Mouse (Mus musculus) liver, embryonic 16.5 days (tissue): Measurements from ENCODE around the gene Polr3c. TPM values are rescaled to one million over a fixed set of nuclear protein-coding genes. Genes with fewer than 3 reads are reported as not detected.

Experiments
- ATAC-seq: fragments of 200-750 bp; cut with Nextera tagmentation; 2 replicates; pipeline ENCODE4 v1.8.0; 2017; ENCODE audit warnings: low read depth, mild to moderate bottlenecking, moderate number of reproducible peaks, moderate library complexity
- H3K27ac ChIP-seq: fragments of 300-500 bp; sonication (generic); 2 replicates; pipeline ENCODE4 v1.5.1; 2014; ENCODE audit warnings: mild to moderate bottlenecking, low read length
- H3K27me3 ChIP-seq: fragments of 300-500 bp; sonication (generic); 2 replicates; pipeline ENCODE4 v1.6.1; 2014; ENCODE audit warnings: low read depth, low read length, mixed read lengths; ENCODE audit not compliant: control insufficient read depth, insufficient read depth
- H3K36me3 ChIP-seq: fragments of 300-500 bp; sonication (generic); 2 replicates; pipeline ENCODE4 v1.6.1; 2014; ENCODE audit warnings: mild to moderate bottlenecking; ENCODE audit not compliant: control insufficient read depth, insufficient read depth
- H3K4me1 ChIP-seq: fragments of 300-500 bp; sonication (generic); 2 replicates; pipeline ENCODE4 v1.6.1; 2014; ENCODE audit warnings: low read depth, low read length, mixed read lengths; ENCODE audit not compliant: control insufficient read depth
- H3K4me2 ChIP-seq: fragments of 300-500 bp; sonication (generic); 2 replicates; pipeline ENCODE4 v1.6.1; 2014; ENCODE audit warnings: low read depth, low read length, mixed read lengths
- H3K4me3 ChIP-seq: fragments of 300-500 bp; sonication (generic); 2 replicates; pipeline ENCODE4 v1.5.1; 2014; ENCODE audit warnings: low read depth, mild to moderate bottlenecking, low read length
- H3K9ac ChIP-seq: fragments of 300-500 bp; sonication (generic); 2 replicates; pipeline ENCODE4 v1.6.1; 2014; ENCODE audit warnings: low read depth, low read length
- H3K9me3 ChIP-seq: fragments of 300-500 bp; sonication (generic); replicated peaks from 2 replicates; pipeline ENCODE4 v1.6.1; 2016; ENCODE audit warnings: low read length; ENCODE audit not compliant: control insufficient read depth
- WGBS: fragments of 180-500 bp; shearing (Covaris S2); extraction: QIAGEN DNeasy Blood & Tissue Kit; methylation state at CpG from one replicate; pipeline ENCODE4 v1.1.7; 2014; ENCODE audit not compliant: insufficient replicate concordance; 5-methylcytosine and 5-hydroxymethylcytosine counted together
- polyA plus RNA-seq: library from polyadenylated mRNA; unstranded; fragments of >200 nt; fragmentation: Nextera tagmentation; extraction: Ambion mirVana; gene quantifications from 2 replicates; pipeline ENCODE4 v1.2.1, GENCODE M21; 2015

The Polr3c gene
- polyA plus RNA-seq = 19.4 and 19.5 TPM in 2 replicates

DNA sequence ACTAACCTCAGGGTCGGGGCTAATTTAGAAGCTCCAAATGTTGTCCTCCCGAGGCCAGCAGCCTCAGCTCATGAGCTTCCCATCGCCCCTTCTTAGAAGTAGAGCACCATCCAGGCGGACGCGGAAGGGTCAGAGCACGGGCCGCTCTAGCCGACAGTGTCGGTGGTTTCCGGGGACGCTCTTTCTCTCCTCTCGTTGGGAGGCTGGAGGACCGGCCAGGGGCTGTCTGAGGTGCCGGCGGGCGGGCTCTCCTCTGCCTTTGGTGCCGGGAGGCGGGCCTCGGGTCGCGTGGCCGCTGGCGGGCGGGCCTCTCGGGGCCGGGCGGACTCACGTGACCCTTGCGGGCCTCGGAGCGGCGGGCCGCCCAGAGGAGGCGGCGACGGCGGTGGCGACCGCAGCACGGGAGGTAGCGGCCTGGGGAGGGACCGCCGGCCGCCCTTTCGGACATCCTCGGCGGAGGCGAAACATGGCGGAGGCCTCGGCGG, at the start of gene Polr3c, which contains the start of gene Rnf115:
Polr3c (minus strand) TSS at position 286 of the 485 bp plus-strand sequence.
Rnf115 (plus strand) TSS at position 322 of the 485 bp plus-strand sequence.
- peaks cover 2% of the 10 kb centered on the region for H3K36me3 ChIP-seq
- peak within 1 kb of the TSS; percentile 80 for H3K4me2 ChIP-seq
- no peaks in the 10 kb centered on the region for H3K9me3 ChIP-seq
- peak within 1 kb of the TSS; percentile 95 for H3K4me3 ChIP-seq
- peaks cover 19% of the 10 kb centered on the region for H3K4me1 ChIP-seq
- H3K9ac ChIP-seq = peak within 1 kb of the TSS; percentile 94
- no peaks in the 10 kb centered on the region for H3K27me3 ChIP-seq
- WGBS = under 1% methylated on average over 52 of the region's 52 CpGs
- ATAC-seq = peak; percentile 99
- peak within 1 kb of the TSS; percentile 93 for H3K27ac ChIP-seq

GRCm38 (mm10) chr3:96777120-96777519, 49.7 kb upstream of the Polr3c start:
- H3K27ac ChIP-seq = no peak overlapping the region; the same call in 1 of the 2 replicates
- ATAC-seq = peak; percentile 84
- H3K27me3 ChIP-seq = no peaks in the 10 kb centered on the region
- no peaks in the 10 kb centered on the region for H3K9me3 ChIP-seq
- peaks cover 2% of the 10 kb centered on the region; the same call in 1 of the 2 replicates for H3K4me1 ChIP-seq
- 62% methylated on average over 3 of the region's 3 CpGs for WGBS
- no peaks in the 10 kb centered on the region for H3K36me3 ChIP-seq
- H3K4me2 ChIP-seq = no peak overlapping the region
- no peak overlapping the region for H3K4me3 ChIP-seq
- H3K9ac ChIP-seq = no peak overlapping the region

DNA sequence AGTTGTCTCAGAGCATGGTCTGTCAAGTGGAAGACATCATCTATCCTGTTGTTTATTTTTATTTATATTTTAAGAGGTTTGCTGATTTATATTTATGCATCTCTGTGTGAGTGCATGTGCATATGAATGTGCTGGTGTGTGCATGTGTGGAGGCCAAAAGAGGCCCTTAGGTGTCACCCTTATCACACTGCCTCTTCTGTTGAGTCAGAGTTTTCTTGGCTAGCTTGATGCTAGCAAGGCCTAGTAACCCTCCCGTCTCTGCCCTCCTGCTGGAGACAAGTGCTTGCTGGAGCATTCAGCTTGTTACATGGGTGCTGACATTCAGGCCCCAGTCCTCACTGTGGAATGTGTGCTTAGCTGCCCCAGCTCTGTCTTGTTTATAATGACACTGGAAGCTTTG, 45.5 kb upstream of the Polr3c start:
- Histone ChIP-seq H3K4me2 (no peak overlapping the region), H3K4me3 (no peak overlapping the region), H3K9me3 (no peaks in the 10 kb centered on the region), H3K36me3 (no peaks in the 10 kb centered on the region), H3K4me1 (peaks cover 2% of the 10 kb centered on the region; the same call in 1 of the 2 replicates), H3K27me3 (no peaks in the 10 kb centered on the region), H3K9ac (no peak overlapping the region), H3K27ac (no peak overlapping the region)
- ATAC-seq = 0 out of 2 replicates have a peak, but pooled peaks have one; percentile 43
- 23% methylated on average over 1 of the region's 1 CpGs for WGBS

GRCm38 (mm10) chr3:96769971-96770370, 42.5 kb upstream of the Polr3c start:
- no peak for ATAC-seq
- Histone ChIP-seq H3K9ac (no peak overlapping the region), H3K4me1 (peaks cover 2% of the 10 kb centered on the region; the same call in 1 of the 2 replicates), H3K36me3 (no peaks in the 10 kb centered on the region), H3K27ac (no peak overlapping the region), H3K9me3 (no peaks in the 10 kb centered on the region), H3K27me3 (no peaks in the 10 kb centered on the region), H3K4me2 (no peak overlapping the region), H3K4me3 (no peak overlapping the region)
- 56% methylated on average over 5 of the region's 5 CpGs for WGBS

- 48% methylated on average over 1 of the region's 1 CpGs for WGBS
- Histone ChIP-seq H3K36me3 (no peaks in the 10 kb centered on the region), H3K4me2 (no peak overlapping the region), H3K4me1 (no peaks in the 10 kb centered on the region), H3K9ac (no peak overlapping the region), H3K4me3 (no peak overlapping the region), H3K27ac (no peak overlapping the region), H3K9me3 (no peaks in the 10 kb centered on the region), H3K27me3 (no peaks in the 10 kb centered on the region)
- ATAC-seq = no peak
These were observed 37.1 kb upstream of the Polr3c start for GRCm38 (mm10) chr3:96764528-96764927.

GRCm38 (mm10) chr3:96759695-96760094, 32.3 kb upstream of the Polr3c start:
- no peak overlapping the region for H3K4me3 ChIP-seq
- no peak for ATAC-seq
- H3K27ac ChIP-seq = no peak overlapping the region
- no peak overlapping the region for H3K4me2 ChIP-seq
- no peaks in the 10 kb centered on the region for H3K36me3 ChIP-seq
- no peaks in the 10 kb centered on the region for H3K27me3 ChIP-seq
- no peaks in the 10 kb centered on the region for H3K9me3 ChIP-seq
- H3K4me1 ChIP-seq = no peaks in the 10 kb centered on the region
- WGBS = 42% methylated on average over 4 of the region's 4 CpGs
- no peak overlapping the region for H3K9ac ChIP-seq

DNA sequence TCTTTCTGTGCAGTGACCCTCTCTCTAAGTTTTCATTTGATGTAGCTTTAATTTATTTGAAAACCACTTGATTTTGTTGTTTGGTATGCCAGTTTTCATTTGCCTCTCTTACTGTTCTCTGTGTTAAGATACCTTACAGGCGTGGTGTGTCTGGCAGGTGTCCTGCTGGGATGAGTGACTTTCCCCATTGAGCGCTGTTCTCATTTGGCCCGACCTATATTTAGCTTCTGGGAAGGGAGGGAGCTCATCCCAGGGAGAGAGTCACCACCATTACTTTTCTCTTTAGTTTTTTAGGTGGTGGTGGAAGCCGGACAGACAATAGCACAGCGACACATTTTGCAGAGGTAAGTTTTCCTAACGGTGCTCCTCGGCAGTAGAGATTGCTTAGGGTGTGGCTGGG, 30.3 kb upstream of the Polr3c start:
- no peak overlapping the region for H3K4me3 ChIP-seq
- no peak for ATAC-seq
- no peaks in the 10 kb centered on the region for H3K27me3 ChIP-seq
- no peaks in the 10 kb centered on the region for H3K9me3 ChIP-seq
- WGBS = 69% methylated on average over 7 of the region's 7 CpGs
- H3K36me3 ChIP-seq = no peaks in the 10 kb centered on the region
- no peak overlapping the region for H3K9ac ChIP-seq
- no peak overlapping the region for H3K4me2 ChIP-seq
- H3K4me1 ChIP-seq = no peaks in the 10 kb centered on the region
- H3K27ac ChIP-seq = no peak overlapping the region

DNA sequence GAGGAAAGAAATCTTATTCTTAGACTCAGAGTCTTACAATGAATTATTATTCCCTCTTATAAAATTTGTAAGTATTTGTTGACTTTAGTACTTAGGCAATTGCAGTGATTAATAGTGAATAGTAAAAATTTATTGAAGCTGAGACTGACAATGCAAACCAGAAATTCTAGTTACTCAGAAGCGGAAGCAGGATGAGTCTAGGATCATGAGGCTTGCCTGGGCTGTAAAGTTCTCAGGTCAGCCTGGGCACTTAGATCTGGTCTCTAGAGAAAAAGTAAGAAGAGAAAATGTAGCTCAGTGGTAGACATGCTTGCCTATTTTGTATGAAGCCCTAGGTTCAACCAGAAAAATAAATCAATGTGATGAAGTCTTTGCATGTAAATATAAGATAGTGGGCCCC, 28.5 kb upstream of the Polr3c start:
- ATAC-seq = no peak
- 88% methylated on average over 1 of the region's 1 CpGs for WGBS

DNA sequence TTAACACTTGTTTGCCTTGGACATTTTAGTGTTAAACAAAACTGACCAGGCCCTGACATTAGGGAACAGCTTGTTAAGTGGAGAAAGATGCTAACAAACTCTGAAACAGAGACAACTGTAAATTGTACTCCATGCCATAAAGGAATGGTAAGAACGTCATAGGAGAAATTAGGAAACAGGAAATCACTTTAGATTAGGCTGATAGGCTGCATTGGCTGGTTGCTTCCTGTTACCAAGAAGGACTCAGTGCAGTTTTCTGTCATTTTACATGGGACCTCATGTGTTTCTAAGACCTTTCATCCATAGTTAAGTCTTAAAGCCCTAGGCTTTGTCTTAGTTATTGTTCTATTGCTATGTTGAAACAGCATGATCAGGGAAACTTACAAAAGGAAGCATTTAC, 19.4 kb upstream of the Polr3c start:
- Histone ChIP-seq H3K27me3 (no peaks in the 10 kb centered on the region), H3K9me3 (no peaks in the 10 kb centered on the region), H3K36me3 (no peaks in the 10 kb centered on the region), H3K4me1 (no peaks in the 10 kb centered on the region), H3K27ac (no peak overlapping the region), H3K9ac (no peak overlapping the region), H3K4me3 (no peak overlapping the region), H3K4me2 (no peak overlapping the region)
- WGBS = 31% methylated on average over 1 of the region's 1 CpGs
- no peak for ATAC-seq

More for the DNA sequence above, 28.5 kb upstream of the Polr3c start:
- H3K4me2 ChIP-seq = no peak overlapping the region
- no peak overlapping the region for H3K27ac ChIP-seq
- no peak overlapping the region for H3K9ac ChIP-seq
- H3K9me3 ChIP-seq = no peaks in the 10 kb centered on the region
- H3K36me3 ChIP-seq = no peaks in the 10 kb centered on the region
- no peaks in the 10 kb centered on the region for H3K27me3 ChIP-seq
- no peaks in the 10 kb centered on the region for H3K4me1 ChIP-seq
- no peak overlapping the region for H3K4me3 ChIP-seq
